Mouse (Mus musculus): Measurements from ENCODE around the gene Ltf. TPM values are rescaled to one million over a fixed set of nuclear protein-coding genes. Genes with fewer than 3 reads are reported as not detected.

Ltf gene
- total RNA-seq, 1 experiment from 2014 or later, result 1.6 TPM

- ATAC-seq (replicated peaks; ENCODE audit: insufficient number of reproducible peaks, low FRiP score, low TSS enrichment, poor library complexity, severe bottlenecking), result no peak
Measured at GRCm38 (mm10) chr9:111072971-111073370, 53.9 kb downstream of the Ltf start.

DNA sequence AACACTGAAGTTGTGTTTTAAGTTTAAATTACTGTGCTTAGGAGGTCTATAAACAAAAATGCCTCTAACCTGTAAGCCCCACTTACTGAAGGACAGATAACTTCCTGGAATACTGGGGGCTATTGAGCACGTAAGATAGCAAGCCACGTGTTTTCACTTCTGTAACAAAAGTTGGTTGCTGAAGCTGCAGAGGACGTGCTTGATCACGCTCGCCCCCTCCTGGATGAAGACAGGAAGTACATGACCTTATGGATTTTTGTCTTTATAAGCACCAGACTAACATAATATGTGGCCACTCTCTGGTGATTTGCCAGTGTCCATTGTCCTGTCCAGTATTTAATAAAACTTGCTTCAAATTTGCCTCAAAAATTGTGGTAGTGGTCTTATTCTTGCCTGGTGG lies 58.7 kb downstream of the Ltf start:
- ATAC-seq (replicated peaks; ENCODE audit: insufficient number of reproducible peaks, low FRiP score, low TSS enrichment, poor library complexity, severe bottlenecking), result peak; percentile 47; the same call in 1 of the 2 replicates

DNA sequence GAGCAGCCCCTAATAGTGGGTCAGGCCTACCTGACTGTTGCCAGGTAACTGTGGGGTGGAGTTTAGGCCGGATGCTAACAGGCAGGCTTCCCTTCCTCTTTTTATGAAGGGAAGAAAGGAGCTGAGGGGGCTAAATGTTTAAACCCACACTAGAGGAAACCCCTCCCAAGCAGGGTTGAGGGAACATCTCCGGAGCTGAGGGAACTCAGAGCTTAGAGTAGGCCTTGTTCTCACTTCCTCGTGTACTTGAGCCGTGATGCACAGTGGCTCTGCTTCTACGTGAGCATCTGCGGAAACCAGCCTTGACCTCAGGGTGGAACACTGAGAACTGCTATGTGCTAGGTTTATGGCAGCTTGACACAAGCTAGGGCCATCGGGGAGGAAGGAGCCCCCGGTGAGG lies 61.7 kb downstream of the Ltf start:
- ATAC-seq (replicated peaks; ENCODE audit: insufficient number of reproducible peaks, low FRiP score, low TSS enrichment, poor library complexity, severe bottlenecking), result peak; percentile 45; the same call in 1 of the 2 replicates

DNA sequence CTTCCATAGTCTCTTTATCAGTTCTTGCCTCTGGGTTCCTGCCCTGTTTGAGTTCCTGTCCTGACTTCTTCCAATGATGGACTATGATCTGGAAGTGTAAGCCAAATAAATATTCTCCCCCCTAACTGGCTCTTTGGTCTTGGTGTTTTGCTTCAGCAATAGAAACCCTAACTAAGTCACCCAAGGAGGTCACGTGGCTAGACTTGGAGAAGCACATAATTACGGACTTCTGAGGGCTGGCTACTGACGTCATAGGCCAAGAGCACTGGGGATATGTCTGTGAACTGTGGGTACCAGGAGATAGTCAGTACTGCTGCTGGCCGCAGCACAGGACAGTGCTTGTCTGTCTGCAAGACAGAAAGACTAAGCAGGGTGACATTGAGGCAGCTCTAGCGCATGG lies 62.7 kb downstream of the Ltf start:
- ATAC-seq (replicated peaks; ENCODE audit: insufficient number of reproducible peaks, low FRiP score, low TSS enrichment, poor library complexity, severe bottlenecking), result no peak

- ATAC-seq (replicated peaks; ENCODE audit: insufficient number of reproducible peaks, low FRiP score, low TSS enrichment, poor library complexity, severe bottlenecking), result no peak
Measured at GRCm38 (mm10) chr9:111085329-111085728, 66.3 kb downstream of the Ltf start.

GRCm38 (mm10) chr9:111086137-111086536 lies 67.1 kb downstream of the Ltf start:
- ATAC-seq (replicated peaks; ENCODE audit: insufficient number of reproducible peaks, low FRiP score, low TSS enrichment, poor library complexity, severe bottlenecking), result no peak

DNA sequence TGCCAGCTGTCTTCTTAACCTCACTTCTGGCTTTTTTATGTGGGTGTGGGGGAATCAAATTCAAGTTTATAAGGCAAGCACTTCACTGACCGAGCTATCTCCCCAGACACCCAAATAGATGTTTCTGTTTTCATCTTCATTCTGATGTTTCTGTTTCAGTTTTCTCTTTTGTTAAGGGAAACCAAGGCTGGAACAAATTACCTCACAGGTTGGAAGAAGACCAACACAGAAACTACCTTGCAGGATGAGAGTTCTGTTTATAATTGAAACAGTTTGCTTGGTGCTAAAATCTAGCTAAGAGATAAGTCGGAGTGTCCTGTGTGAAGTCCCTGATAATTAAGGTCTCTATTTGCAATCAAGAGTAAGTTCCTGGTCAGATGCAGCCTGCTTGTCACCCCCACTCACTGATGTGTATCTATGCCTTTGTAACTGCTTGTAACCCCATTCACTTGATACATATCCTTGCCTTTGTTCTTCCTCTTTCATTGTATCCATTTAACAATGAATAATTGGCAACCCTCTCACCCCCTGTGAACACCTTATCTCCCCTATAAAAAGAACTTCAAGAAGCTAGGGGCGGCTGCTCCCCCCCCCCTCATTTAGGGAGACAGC lies 68.0 kb downstream of the Ltf start:
- no peak for ATAC-seq (replicated peaks; ENCODE audit: insufficient number of reproducible peaks, low FRiP score, low TSS enrichment, poor library complexity, severe bottlenecking)

DNA sequence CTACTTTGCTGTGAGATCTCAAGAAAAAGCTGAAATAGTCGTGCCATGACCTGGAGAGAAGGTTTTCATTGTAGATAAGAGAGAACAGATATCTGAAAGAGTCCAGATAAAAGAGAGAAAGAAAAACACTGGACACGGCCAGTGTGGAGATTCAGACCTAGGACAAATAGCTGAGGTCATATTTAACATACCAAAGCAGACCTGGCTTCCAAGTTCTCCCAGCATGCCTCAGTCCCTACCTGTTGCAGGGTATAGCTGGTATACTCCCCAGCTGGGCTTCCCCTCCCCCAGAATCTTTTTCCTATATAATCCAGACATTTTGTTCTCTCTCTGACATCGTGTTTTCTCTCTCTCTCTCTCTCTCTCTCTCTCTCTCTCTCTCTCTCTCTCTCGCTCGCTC lies 68.9 kb downstream of the Ltf start:
- ATAC-seq (replicated peaks; ENCODE audit: insufficient number of reproducible peaks, low FRiP score, low TSS enrichment, poor library complexity, severe bottlenecking), result no peak

DNA sequence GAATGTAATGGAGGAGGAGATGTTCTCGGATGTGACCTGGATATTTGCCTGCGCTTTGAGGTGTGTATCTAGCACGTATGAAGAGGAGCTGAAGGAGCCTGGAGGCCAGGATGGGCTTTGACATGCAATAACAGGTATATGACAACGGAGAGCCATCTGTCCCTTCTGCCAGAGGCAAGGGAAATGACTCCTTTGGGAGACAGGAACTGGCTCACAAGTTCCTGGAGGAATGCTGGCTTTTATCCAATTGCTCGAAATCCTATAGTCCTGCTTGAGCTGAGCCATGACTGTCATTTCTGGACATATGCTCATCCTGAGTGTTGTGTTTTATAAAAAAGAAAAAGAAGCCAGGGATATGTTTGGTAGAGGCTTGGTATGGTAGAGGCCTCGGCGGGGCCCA lies 69.8 kb downstream of the Ltf start:
- no peak for ATAC-seq (replicated peaks; ENCODE audit: insufficient number of reproducible peaks, low FRiP score, low TSS enrichment, poor library complexity, severe bottlenecking)

Other genes starting within 250 kb of the Ltf start
- gene Prss42, start 221.1 kb upstream of the Ltf start, total RNA-seq (2017), result not detected in 3 replicates
- gene Prss44, start 205.3 kb upstream of the Ltf start, total RNA-seq (2017), result not detected in 3 replicates
- gene Prss43, start 192.6 kb upstream of the Ltf start, total RNA-seq (2017), result not detected in 3 replicates
- gene Prss45, start 184.7 kb upstream of the Ltf start, total RNA-seq (2017), result not detected in 3 replicates
- gene Prss46, start 174.8 kb upstream of the Ltf start, total RNA-seq (2017), result not detected in 3 replicates
- gene Prss50, start 161.3 kb upstream of the Ltf start, total RNA-seq (2017), result not detected in 3 replicates
- gene Als2cl, start 139.4 kb upstream of the Ltf start, total RNA-seq (2017), result 0.43 to 0.97 TPM (median 0.86 TPM) in 3 replicates
- gene Tmie, start 139.2 kb upstream of the Ltf start, total RNA-seq (2017), result 0.19 TPM in 1 of 3 replicates, not detected in the others
- not detected in 3 replicates for gene Fam240a, start 102.4 kb upstream of the Ltf start, total RNA-seq (2017)
- not detected in 3 replicates for gene Tdgf1, start 73.1 kb upstream of the Ltf start, total RNA-seq (2017)
- gene Lrrc2, start 67.7 kb upstream of the Ltf start, total RNA-seq (2017), result not detected in 3 replicates
- gene Rtp3, start 28.7 kb upstream of the Ltf start, total RNA-seq (2017), result not detected in 3 replicates
- 45.5 to 87.2 TPM (median 46.4 TPM) in 3 replicates for gene Ccrl2, start 38.2 kb downstream of the Ltf start, total RNA-seq (2017)
- gene Lrrfip2, start 98.3 kb downstream of the Ltf start, total RNA-seq (2017), result 154 to 232 TPM (median 168 TPM) in 3 replicates